Mouse (Mus musculus): Measurements from ENCODE around the gene Amd1. TPM values are rescaled to one million over a fixed set of nuclear protein-coding genes. Genes with fewer than 3 reads are reported as not detected.
"Not testable (repeated sequence)": the region's sequence is repeated elsewhere in the genome, so short reads cannot be mapped to it uniquely, and the experiment has no call there.

Amd1 gene
- polyA plus RNA-seq, 1 experiment, result 34.0 TPM

DNA sequence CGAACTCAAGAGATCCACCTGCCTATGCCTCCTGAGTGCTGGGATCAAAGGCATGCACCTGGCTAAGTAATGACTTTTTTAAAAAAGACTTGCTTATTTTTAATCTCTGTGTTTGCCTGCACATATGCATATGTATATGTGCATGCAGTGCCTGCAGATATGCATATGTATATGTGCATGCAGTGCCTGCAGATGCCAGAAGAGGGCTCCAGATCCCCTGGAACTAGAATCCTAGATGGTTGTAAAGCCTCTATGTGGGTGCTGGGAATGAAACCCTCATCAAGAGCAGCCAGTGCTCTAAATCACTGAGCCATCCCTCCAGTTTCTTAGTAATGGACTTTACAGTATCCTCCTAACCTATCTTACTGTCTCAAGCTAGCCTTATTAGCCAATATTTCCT, 4.0 kb upstream of the Amd1 start:
- no peak for TF ChIP-seq MAX (IDR thresholded peaks at IDR 0.05; ENCODE audit: low read depth)
- no peak for TF ChIP-seq TCF3 (IDR thresholded peaks at IDR 0.05; ENCODE audit: insufficient read length, low read depth)
- TF ChIP-seq POLR2A (IDR thresholded peaks at IDR 0.05; ENCODE audit: insufficient read length, low read depth), result no peak
- no peak for TF ChIP-seq SRF (IDR thresholded peaks at IDR 0.05; ENCODE audit: control insufficient read depth, insufficient read length, low read depth)
- no peak for TF ChIP-seq TCF12 (IDR thresholded peaks at IDR 0.05; ENCODE audit: insufficient read depth, poor library complexity, severe bottlenecking)
- no peak for TF ChIP-seq MYOG (IDR thresholded peaks at IDR 0.05; ENCODE audit: control insufficient read depth in 1 of 3, insufficient read depth in 1 of 3, insufficient read length in 2 of 3, low read depth in 2 of 3)
- no peak for TF ChIP-seq E2F4 (IDR thresholded peaks at IDR 0.05; ENCODE audit: insufficient read depth)
- TF ChIP-seq REST (IDR thresholded peaks at IDR 0.05; ENCODE audit: insufficient read depth, insufficient read length), result no peak
- no peak for TF ChIP-seq POLR2AphosphoS2 (IDR thresholded peaks at IDR 0.05; ENCODE audit: insufficient read length, low read depth)
- no peak for TF ChIP-seq MYOD1 (IDR thresholded peaks at IDR 0.05; ENCODE audit: control insufficient read depth in 1 of 3, insufficient read length in 2 of 3, low read depth in 2 of 3)
- no peak for TF ChIP-seq USF1 (IDR thresholded peaks at IDR 0.05; ENCODE audit: low read depth)
- TF ChIP-seq CEBPB (IDR thresholded peaks at IDR 0.05; ENCODE audit: insufficient read depth, poor library complexity, severe bottlenecking), result no peak
- no peaks in the 10 kb centered on the region for H3K36me3 ChIP-seq (ENCODE audit: control insufficient read depth, insufficient read depth)
- H3K27me3 ChIP-seq (ENCODE audit: control insufficient read depth, insufficient read depth, insufficient read length), result no peaks in the 10 kb centered on the region
- H3K79me2 ChIP-seq (ENCODE audit: control insufficient read depth, insufficient read depth), result peaks cover 1% of the 10 kb centered on the region
- no peak overlapping the region for H3K4me2 ChIP-seq (ENCODE audit: low read depth)
- no peak overlapping the region for H3K4me3 ChIP-seq
- no peak overlapping the region for H3ac ChIP-seq (ENCODE audit: control insufficient read depth, insufficient read length)

DNA sequence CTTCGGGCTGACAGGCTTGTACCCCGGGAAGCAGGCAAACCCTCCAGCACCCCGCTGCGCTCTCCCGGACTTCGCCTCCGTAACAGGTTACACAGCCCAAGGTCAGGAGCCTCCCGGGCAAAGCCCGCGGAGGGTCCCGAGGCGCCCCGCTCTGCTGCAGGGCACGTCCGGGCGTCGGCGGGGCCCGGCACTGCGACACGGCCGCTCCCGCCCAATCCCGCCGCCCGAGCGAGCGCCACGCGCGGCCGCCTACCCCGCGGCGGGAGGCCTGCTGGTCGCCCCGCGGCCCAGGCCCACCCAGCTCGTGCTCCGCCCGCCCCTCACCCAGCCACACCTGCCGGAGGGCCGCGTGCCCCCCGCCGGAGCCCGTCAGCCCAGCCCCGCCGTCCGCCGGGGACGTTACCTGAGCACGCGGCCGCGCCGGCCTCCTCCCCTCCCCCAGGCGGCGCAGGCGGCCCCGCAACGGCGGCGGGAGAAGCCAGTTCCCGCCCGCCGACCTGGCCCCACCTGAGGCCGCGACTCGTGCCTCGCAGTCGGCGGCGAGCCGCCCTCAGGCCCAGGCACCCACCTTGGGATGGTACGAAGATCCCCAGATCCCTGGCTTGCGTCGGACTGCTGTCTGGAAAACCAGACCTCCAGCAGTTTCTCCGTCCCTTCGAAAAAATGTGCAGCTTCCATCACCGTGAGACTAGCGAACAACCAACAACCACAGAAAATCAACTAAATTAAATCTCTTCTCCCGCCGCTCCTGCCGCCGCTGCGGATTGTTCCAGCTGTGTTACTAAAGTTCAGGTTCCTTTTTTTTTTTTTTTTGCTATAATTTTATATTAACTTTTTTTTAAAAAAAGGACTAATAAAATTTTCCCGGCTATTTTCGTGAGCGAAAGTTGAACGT, 558 bp downstream of the Amd1 start:
- peak overlapping the region; percentile 84 for H3K4me2 ChIP-seq (ENCODE audit: low read depth)
- H3K27me3 ChIP-seq (ENCODE audit: control insufficient read depth, insufficient read depth, insufficient read length); H3K36me3 ChIP-seq (ENCODE audit: control insufficient read depth, insufficient read depth): not testable (repeated sequence)
- peak overlapping the region; percentile 82 for H3K4me3 ChIP-seq
- H3ac ChIP-seq (ENCODE audit: control insufficient read depth, insufficient read length), result peak overlapping the region; percentile 97
- peaks cover 46% of the 10 kb centered on the region for H3K79me2 ChIP-seq (ENCODE audit: control insufficient read depth, insufficient read depth)
- TF ChIP-seq POLR2AphosphoS2 (IDR thresholded peaks at IDR 0.05; ENCODE audit: insufficient read length, low read depth), result peak; percentile 4

DNA sequence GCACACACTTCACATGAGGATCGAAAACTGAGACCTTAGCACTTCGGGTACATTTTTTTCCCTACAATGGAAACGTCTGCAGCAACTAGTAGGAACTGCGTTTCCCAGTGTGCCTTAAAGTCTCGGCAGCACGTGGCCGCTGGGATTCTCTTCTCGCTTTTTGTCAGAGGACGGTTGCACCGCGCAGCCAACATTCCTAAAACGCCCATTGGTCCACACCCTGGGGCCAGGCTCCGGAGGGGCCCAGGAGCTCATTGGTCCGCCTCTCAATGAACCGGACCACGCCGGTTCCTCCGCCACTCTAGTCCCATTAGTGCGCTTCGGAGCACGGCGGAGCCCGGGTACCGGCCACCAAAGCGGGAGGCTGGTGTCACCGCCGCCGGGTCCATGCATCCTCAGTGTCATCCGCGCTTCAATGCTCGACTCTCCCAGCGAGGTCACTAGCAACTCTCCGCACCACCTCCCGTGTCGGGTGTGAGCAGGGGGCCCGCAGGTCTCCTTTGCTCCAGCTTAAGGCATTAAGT, 1.3 kb downstream of the Amd1 start:
- no peaks in the 10 kb centered on the region for H3K27me3 ChIP-seq (ENCODE audit: control insufficient read depth, insufficient read depth, insufficient read length)
- TF ChIP-seq E2F4 (IDR thresholded peaks at IDR 0.05; ENCODE audit: insufficient read depth) (peak; percentile 11), TCF12 (IDR thresholded peaks at IDR 0.05; ENCODE audit: insufficient read depth, poor library complexity, severe bottlenecking) (no peak), MAX (IDR thresholded peaks at IDR 0.05; ENCODE audit: low read depth) (peak; percentile 95), CEBPB (IDR thresholded peaks at IDR 0.05; ENCODE audit: insufficient read depth, poor library complexity, severe bottlenecking) (no peak), MYOD1 (IDR thresholded peaks at IDR 0.05; ENCODE audit: control insufficient read depth in 1 of 3, insufficient read length in 2 of 3, low read depth in 2 of 3) (no peak), SRF (IDR thresholded peaks at IDR 0.05; ENCODE audit: control insufficient read depth, insufficient read length, low read depth) (no peak), TCF3 (IDR thresholded peaks at IDR 0.05; ENCODE audit: insufficient read length, low read depth) (no peak), POLR2AphosphoS2 (IDR thresholded peaks at IDR 0.05; ENCODE audit: insufficient read length, low read depth) (peak; percentile 94), USF1 (IDR thresholded peaks at IDR 0.05; ENCODE audit: low read depth) (peak; percentile 93), MYOG (IDR thresholded peaks at IDR 0.05; ENCODE audit: control insufficient read depth in 1 of 3, insufficient read depth in 1 of 3, insufficient read length in 2 of 3, low read depth in 2 of 3) (no peak), REST (IDR thresholded peaks at IDR 0.05; ENCODE audit: insufficient read depth, insufficient read length) (no peak), POLR2A (IDR thresholded peaks at IDR 0.05; ENCODE audit: insufficient read length, low read depth) (peak; percentile 94)
- H3K79me2 ChIP-seq (ENCODE audit: control insufficient read depth, insufficient read depth), result peaks cover 54% of the 10 kb centered on the region
- peak overlapping the region; percentile 84 for H3K4me2 ChIP-seq (ENCODE audit: low read depth)
- H3ac ChIP-seq (ENCODE audit: control insufficient read depth, insufficient read length), result peak overlapping the region; percentile 97
- no peaks in the 10 kb centered on the region for H3K36me3 ChIP-seq (ENCODE audit: control insufficient read depth, insufficient read depth)
- H3K4me3 ChIP-seq, result peak overlapping the region; percentile 82

DNA sequence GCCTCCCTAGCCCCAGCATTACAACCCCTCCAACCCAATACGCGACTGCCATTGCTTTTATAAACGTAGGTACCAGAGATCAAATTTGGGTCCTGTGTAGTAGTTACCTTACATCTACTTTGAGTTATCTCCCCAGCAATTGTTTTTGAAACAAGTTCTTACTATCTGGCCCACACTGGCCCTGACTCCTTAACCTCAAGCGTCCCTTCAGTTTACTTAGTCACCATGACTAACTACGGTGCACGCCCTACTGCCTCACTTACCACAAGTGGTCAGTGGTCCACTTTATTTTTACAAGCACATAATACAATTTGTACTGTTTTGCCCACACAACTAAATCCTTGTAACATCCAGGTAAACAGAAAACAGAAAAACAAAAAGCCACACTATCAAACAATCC, 9.3 kb downstream of the Amd1 start:
- Histone ChIP-seq H3K4me3 (no peak overlapping the region), H3ac (ENCODE audit: control insufficient read depth, insufficient read length) (no peak overlapping the region), H3K36me3 (ENCODE audit: control insufficient read depth, insufficient read depth) (no peaks in the 10 kb centered on the region), H3K4me2 (ENCODE audit: low read depth) (peak overlapping the region; percentile 33), H3K27me3 (ENCODE audit: control insufficient read depth, insufficient read depth, insufficient read length) (no peaks in the 10 kb centered on the region), H3K79me2 (ENCODE audit: control insufficient read depth, insufficient read depth) (peaks cover 60% of the 10 kb centered on the region)
- TF ChIP-seq POLR2AphosphoS2 (IDR thresholded peaks at IDR 0.05; ENCODE audit: insufficient read length, low read depth), result no peak
- no peak for TF ChIP-seq SRF (IDR thresholded peaks at IDR 0.05; ENCODE audit: control insufficient read depth, insufficient read length, low read depth)
- TF ChIP-seq MAX (IDR thresholded peaks at IDR 0.05; ENCODE audit: low read depth), result no peak
- no peak for TF ChIP-seq POLR2A (IDR thresholded peaks at IDR 0.05; ENCODE audit: insufficient read length, low read depth)
- no peak for TF ChIP-seq MYOD1 (IDR thresholded peaks at IDR 0.05; ENCODE audit: control insufficient read depth in 1 of 3, insufficient read length in 2 of 3, low read depth in 2 of 3)
- TF ChIP-seq E2F4 (IDR thresholded peaks at IDR 0.05; ENCODE audit: insufficient read depth), result no peak
- TF ChIP-seq TCF3 (IDR thresholded peaks at IDR 0.05; ENCODE audit: insufficient read length, low read depth), result no peak
- TF ChIP-seq MYOG (IDR thresholded peaks at IDR 0.05; ENCODE audit: control insufficient read depth in 1 of 3, insufficient read depth in 1 of 3, insufficient read length in 2 of 3, low read depth in 2 of 3), result no peak
- TF ChIP-seq REST (IDR thresholded peaks at IDR 0.05; ENCODE audit: insufficient read depth, insufficient read length), result no peak
- no peak for TF ChIP-seq TCF12 (IDR thresholded peaks at IDR 0.05; ENCODE audit: insufficient read depth, poor library complexity, severe bottlenecking)
- no peak for TF ChIP-seq USF1 (IDR thresholded peaks at IDR 0.05; ENCODE audit: low read depth)
- no peak for TF ChIP-seq CEBPB (IDR thresholded peaks at IDR 0.05; ENCODE audit: insufficient read depth, poor library complexity, severe bottlenecking)
